Mouse (Mus musculus): ENCODE data around the gene Gpx7. TPM values are rescaled to one million over a fixed set of nuclear protein-coding genes. Genes with fewer than 3 reads are reported as not detected.

Gpx7 gene
- 125 and 133 TPM in 2 replicates for polyA plus RNA-seq (2015; fragmentation: Nextera tagmentation; extraction: Ambion mirVana)

GRCm38 (mm10) chr4:108406861-108407401, at the start of gene Gpx7:
Gene Gpx7 (minus strand): TSS chr4:108406961.
- Histone ChIP-seq H3K27me3 (no peaks in the 10 kb centered on the region), H3K9me3 (no peaks in the 10 kb centered on the region), H3K4me1 (peaks cover 23% of the 10 kb centered on the region), H3K27ac (peak within 1 kb of the TSS; percentile 92), H3K9ac (peak within 1 kb of the TSS; percentile 69), H3K4me3 (peak within 1 kb of the TSS; percentile 55), H3K36me3 (peaks cover 10% of the 10 kb centered on the region; the same call in 1 of the 2 replicates), H3K4me2 (peak within 1 kb of the TSS; percentile 77)
- 9% methylated on average over 15 of the region's 15 CpGs for WGBS
- ATAC-seq (ENCODE audit: insufficient number of reproducible peaks, low FRiP score, low TSS enrichment, low read depth) = no peak

GRCm38 (mm10) chr4:108456028-108456427, 49.3 kb upstream of the Gpx7 start:
- H3K9ac ChIP-seq = no peak overlapping the region
- no peak overlapping the region for H3K4me3 ChIP-seq
- no peaks in the 10 kb centered on the region for H3K36me3 ChIP-seq
- no peaks in the 10 kb centered on the region for H3K27me3 ChIP-seq
- WGBS = 63% methylated on average over 2 of the region's 2 CpGs
- peaks cover 10% of the 10 kb centered on the region for H3K4me1 ChIP-seq
- H3K9me3 ChIP-seq = no peaks in the 10 kb centered on the region
- ATAC-seq (ENCODE audit: insufficient number of reproducible peaks, low FRiP score, low TSS enrichment, low read depth) = no peak
- H3K4me2 ChIP-seq = no peak overlapping the region
- H3K27ac ChIP-seq = no peak overlapping the region

GRCm38 (mm10) chr4:108448091-108448490, 41.3 kb upstream of the Gpx7 start:
- H3K4me1 ChIP-seq = no peaks in the 10 kb centered on the region
- no peak overlapping the region for H3K9ac ChIP-seq
- H3K9me3 ChIP-seq = no peaks in the 10 kb centered on the region
- H3K36me3 ChIP-seq = no peaks in the 10 kb centered on the region
- H3K4me3 ChIP-seq = no peak overlapping the region
- 62% methylated on average over 7 of the region's 7 CpGs for WGBS
- H3K27me3 ChIP-seq = no peaks in the 10 kb centered on the region
- H3K4me2 ChIP-seq = no peak overlapping the region
- H3K27ac ChIP-seq = no peak overlapping the region
- no peak for ATAC-seq (ENCODE audit: insufficient number of reproducible peaks, low FRiP score, low TSS enrichment, low read depth)

GRCm38 (mm10) chr4:108438082-108438840, 31.5 kb upstream of the Gpx7 start:
- Histone ChIP-seq H3K36me3 (no peaks in the 10 kb centered on the region), H3K27ac (no peak overlapping the region), H3K4me1 (peaks cover 9% of the 10 kb centered on the region; the same call in 1 of the 2 replicates), H3K9me3 (no peaks in the 10 kb centered on the region), H3K27me3 (no peaks in the 10 kb centered on the region), H3K9ac (no peak overlapping the region), H3K4me3 (no peak overlapping the region), H3K4me2 (no peak overlapping the region)
- ATAC-seq (ENCODE audit: insufficient number of reproducible peaks, low FRiP score, low TSS enrichment, low read depth) = no peak
- 50% methylated on average over 6 of the region's 6 CpGs for WGBS

GRCm38 (mm10) chr4:108436225-108436624, 29.5 kb upstream of the Gpx7 start:
- Histone ChIP-seq H3K27ac (no peak overlapping the region), H3K9ac (no peak overlapping the region), H3K9me3 (no peaks in the 10 kb centered on the region), H3K36me3 (no peaks in the 10 kb centered on the region), H3K4me3 (no peak overlapping the region), H3K4me2 (no peak overlapping the region), H3K27me3 (no peaks in the 10 kb centered on the region), H3K4me1 (peaks cover 20% of the 10 kb centered on the region)
- no peak for ATAC-seq (ENCODE audit: insufficient number of reproducible peaks, low FRiP score, low TSS enrichment, low read depth)
- 63% methylated on average over 1 of the region's 1 CpGs for WGBS

- no peak overlapping the region for H3K27ac ChIP-seq
Observed at GRCm38 (mm10) chr4:108435646-108436045, 28.9 kb upstream of the Gpx7 start.

GRCm38 (mm10) chr4:108434781-108435180, 28.0 kb upstream of the Gpx7 start:
- no peaks in the 10 kb centered on the region for H3K9me3 ChIP-seq
- no peaks in the 10 kb centered on the region for H3K27me3 ChIP-seq
- H3K4me2 ChIP-seq = no peak overlapping the region
- 95% methylated on average over 3 of the region's 3 CpGs for WGBS
- peaks cover 25% of the 10 kb centered on the region for H3K4me1 ChIP-seq
- no peak for ATAC-seq (ENCODE audit: insufficient number of reproducible peaks, low FRiP score, low TSS enrichment, low read depth)
- no peaks in the 10 kb centered on the region for H3K36me3 ChIP-seq
- H3K4me3 ChIP-seq = no peak overlapping the region
- no peak overlapping the region for H3K9ac ChIP-seq
- no peak overlapping the region for H3K27ac ChIP-seq

More at GRCm38 (mm10) chr4:108435646-108436045, 28.9 kb upstream of the Gpx7 start:
- 57% methylated on average over 3 of the region's 3 CpGs for WGBS
- Histone ChIP-seq H3K4me1 (peaks cover 25% of the 10 kb centered on the region), H3K36me3 (no peaks in the 10 kb centered on the region), H3K9me3 (no peaks in the 10 kb centered on the region), H3K4me3 (no peak overlapping the region), H3K4me2 (no peak overlapping the region), H3K9ac (no peak overlapping the region), H3K27me3 (no peaks in the 10 kb centered on the region)
- ATAC-seq (ENCODE audit: insufficient number of reproducible peaks, low FRiP score, low TSS enrichment, low read depth) = no peak

GRCm38 (mm10) chr4:108434221-108434620, 27.5 kb upstream of the Gpx7 start:
- H3K4me3 ChIP-seq = no peak overlapping the region
- H3K36me3 ChIP-seq = no peaks in the 10 kb centered on the region
- WGBS = 46% methylated on average over 4 of the region's 4 CpGs
- H3K9me3 ChIP-seq = no peaks in the 10 kb centered on the region
- no peak overlapping the region for H3K9ac ChIP-seq
- H3K4me2 ChIP-seq = no peak overlapping the region
- H3K27me3 ChIP-seq = no peaks in the 10 kb centered on the region
- ATAC-seq (ENCODE audit: insufficient number of reproducible peaks, low FRiP score, low TSS enrichment, low read depth) = no peak
- peak overlapping the region; percentile 39; the same call in 1 of the 2 replicates for H3K27ac ChIP-seq
- H3K4me1 ChIP-seq = peaks cover 25% of the 10 kb centered on the region

- no peaks in the 10 kb centered on the region for H3K27me3 ChIP-seq
- no peak overlapping the region for H3K4me2 ChIP-seq
- ATAC-seq (ENCODE audit: insufficient number of reproducible peaks, low FRiP score, low TSS enrichment, low read depth) = no peak
- H3K4me1 ChIP-seq = peaks cover 25% of the 10 kb centered on the region
- no peak overlapping the region for H3K9ac ChIP-seq
- H3K9me3 ChIP-seq = no peaks in the 10 kb centered on the region
- WGBS = 12% methylated on average over 6 of the region's 6 CpGs
- peak overlapping the region; percentile 67 for H3K27ac ChIP-seq
- H3K36me3 ChIP-seq = no peaks in the 10 kb centered on the region
- H3K4me3 ChIP-seq = no peak overlapping the region
Observed at GRCm38 (mm10) chr4:108433341-108433740, 26.6 kb upstream of the Gpx7 start.

- no peak overlapping the region for H3K4me3 ChIP-seq
- no peaks in the 10 kb centered on the region for H3K27me3 ChIP-seq
- no peak overlapping the region for H3K4me2 ChIP-seq
- no peak for ATAC-seq (ENCODE audit: insufficient number of reproducible peaks, low FRiP score, low TSS enrichment, low read depth)
- 35% methylated on average over 2 of the region's 2 CpGs for WGBS
- H3K9me3 ChIP-seq = no peaks in the 10 kb centered on the region
- H3K36me3 ChIP-seq = no peaks in the 10 kb centered on the region
- H3K27ac ChIP-seq = peak overlapping the region; percentile 33; the same call in 1 of the 2 replicates
- H3K9ac ChIP-seq = no peak overlapping the region
- H3K4me1 ChIP-seq = peaks cover 25% of the 10 kb centered on the region
Observed at GRCm38 (mm10) chr4:108431561-108431936, 24.8 kb upstream of the Gpx7 start.

- Histone ChIP-seq H3K9ac (no peak overlapping the region), H3K9me3 (no peaks in the 10 kb centered on the region), H3K27ac (peak overlapping the region; percentile 48; the same call in 1 of the 2 replicates), H3K4me3 (no peak overlapping the region), H3K36me3 (no peaks in the 10 kb centered on the region), H3K4me2 (no peak overlapping the region), H3K4me1 (peaks cover 25% of the 10 kb centered on the region), H3K27me3 (no peaks in the 10 kb centered on the region)
- ATAC-seq (ENCODE audit: insufficient number of reproducible peaks, low FRiP score, low TSS enrichment, low read depth) = peak; percentile 75
- WGBS = 27% methylated on average over 4 of the region's 4 CpGs
Observed at GRCm38 (mm10) chr4:108430656-108431560, 24.1 kb upstream of the Gpx7 start.

GRCm38 (mm10) chr4:108428341-108428721, 21.6 kb upstream of the Gpx7 start:
- Histone ChIP-seq H3K9ac (no peak overlapping the region), H3K9me3 (no peaks in the 10 kb centered on the region), H3K4me1 (peaks cover 16% of the 10 kb centered on the region), H3K27me3 (no peaks in the 10 kb centered on the region), H3K36me3 (no peaks in the 10 kb centered on the region), H3K4me2 (no peak overlapping the region), H3K4me3 (no peak overlapping the region), H3K27ac (no peak overlapping the region)
- ATAC-seq (ENCODE audit: insufficient number of reproducible peaks, low FRiP score, low TSS enrichment, low read depth) = no peak
- WGBS = 66% methylated on average over 6 of the region's 6 CpGs

Measured in limb, embryonic 15.5 days (tissue).